Mouse (Mus musculus) forebrain, postnatal 0 days (tissue): Measurements from ENCODE around the gene Prcd. TPM values are rescaled to one million over a fixed set of nuclear protein-coding genes. Genes with fewer than 3 reads are reported as not detected.
"Not testable (repeated sequence)": the region's sequence is repeated elsewhere in the genome, so short reads cannot be mapped to it uniquely, and the experiment has no call there.

ENCODE experiments used
- ATAC-seq: fragments of 200-750 bp; cut with Nextera tagmentation; 2 replicates; pipeline ENCODE4 v1.8.0; 2017; ENCODE audit warnings: mild to moderate bottlenecking, moderate library complexity
- DNase-seq: peaks from one replicate; pipeline ENCODE4 v3.0.0-alpha.2; 2015
- H3K27ac ChIP-seq: fragments of 300-500 bp; sonication (generic); 2 replicates; pipeline ENCODE4 v1.5.1; 2014; ENCODE audit warnings: low read depth, mild to moderate bottlenecking, antibody characterized with exemption, low read length, moderate library complexity, mixed read lengths
- H3K27me3 ChIP-seq: fragments of 300-500 bp; sonication (generic); 2 replicates; pipeline ENCODE4 v1.6.1; 2014; ENCODE audit warnings: mild to moderate bottlenecking, low read length, mixed read lengths; ENCODE audit not compliant: insufficient read depth
- H3K36me3 ChIP-seq: fragments of 300-500 bp; sonication (generic); 2 replicates; pipeline ENCODE4 v1.6.1; 2014; ENCODE audit warnings: mild to moderate bottlenecking, moderate library complexity; ENCODE audit not compliant: insufficient read depth
- H3K4me1 ChIP-seq: fragments of 300-500 bp; sonication (generic); 2 replicates; pipeline ENCODE4 v1.6.1; 2014; ENCODE audit warnings: antibody characterized with exemption; ENCODE audit not compliant: insufficient read depth
- H3K4me2 ChIP-seq: fragments of 300-500 bp; sonication (generic); 2 replicates; pipeline ENCODE4 v1.6.1; 2014; ENCODE audit warnings: low read depth, mild to moderate bottlenecking, moderate library complexity
- H3K4me3 ChIP-seq: fragments of 300-500 bp; sonication (generic); 2 replicates; pipeline ENCODE4 v1.5.1; 2014; ENCODE audit warnings: low read depth, low read length, mixed read lengths
- H3K9ac ChIP-seq: fragments of 300-500 bp; sonication (generic); 2 replicates; pipeline ENCODE4 v1.6.1; 2014; ENCODE audit warnings: mild to moderate bottlenecking
- H3K9me3 ChIP-seq: fragments of 300-500 bp; sonication (generic); 2 replicates; pipeline ENCODE4 v1.6.1; 2016; ENCODE audit warnings: low read length
- CTCF ChIP-seq: sonication (generic); IDR thresholded peaks from 2 replicates; pipeline ENCODE4 v1.5.1; 2016; ENCODE audit warnings: antibody characterized with exemption, control low read depth, low read depth
- WGBS: fragments of 180-500 bp; shearing (Covaris S2); extraction: QIAGEN DNeasy Blood & Tissue Kit; methylation state at CpG from one replicate; pipeline ENCODE4 v1.1.7; 2014; 5-methylcytosine and 5-hydroxymethylcytosine counted together
- polyA plus RNA-seq: library from polyadenylated mRNA; unstranded; fragments of >200 nt; fragmentation: Nextera tagmentation; extraction: Ambion mirVana; gene quantifications from 2 replicates; pipeline ENCODE4 v1.2.1, GENCODE M21; 2015
- total RNA-seq: library from RNA; depleted of rRNA; stranded (reverse); fragments of >200 nt; gene quantifications from 2 replicates; pipeline ENCODE4 v1.2.3, GENCODE M21; 2014

The Prcd gene
- total and polyA plus RNA-seq, 2 experiments from 2014 or later: 3.3 to 3.4 TPM

DNA sequence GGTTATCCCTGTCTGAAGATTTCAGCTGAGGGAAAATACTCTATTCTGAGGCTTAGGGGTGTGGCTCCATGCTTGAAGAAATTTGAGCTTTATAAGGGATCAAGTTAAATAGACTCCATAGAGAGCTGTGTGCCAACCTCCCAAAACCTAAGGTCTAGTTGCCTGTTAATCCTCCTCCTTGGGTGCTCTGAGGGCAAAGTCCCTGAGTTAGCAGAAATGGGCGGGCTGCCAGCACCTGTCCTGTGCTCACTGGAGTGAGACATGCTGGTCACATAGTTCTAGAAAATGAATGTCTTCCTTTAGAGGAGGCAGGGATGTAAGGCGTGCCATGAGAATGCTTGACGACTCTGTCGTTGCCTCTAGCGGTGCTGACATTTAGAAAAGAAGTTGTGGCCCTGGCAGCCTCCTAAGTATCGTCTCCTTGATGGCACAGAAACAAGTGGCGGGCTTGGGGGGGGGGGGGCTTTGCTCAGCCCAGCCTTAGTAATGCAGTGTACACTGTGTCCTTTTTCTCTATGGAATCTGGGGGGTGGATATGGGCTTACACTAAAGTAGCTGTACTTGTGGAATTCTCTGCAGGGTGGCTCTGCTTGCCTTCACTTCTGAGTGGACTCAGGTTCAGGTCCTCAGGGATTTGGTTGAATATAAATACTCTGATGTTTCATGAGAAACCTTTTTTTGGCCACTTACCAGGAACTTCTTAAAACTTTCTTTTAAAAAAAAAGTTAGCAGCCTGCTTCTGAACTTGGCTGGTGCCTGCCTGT lies 21.5 kb downstream of the Prcd start:
- Histone ChIP-seq H3K9ac (no peak overlapping the region), H3K4me1 (peaks cover 14% of the 10 kb centered on the region; the same call in 1 of the 2 replicates), H3K4me2 (no peak overlapping the region), H3K27me3 (no peaks in the 10 kb centered on the region), H3K9me3 (no peaks in the 10 kb centered on the region), H3K4me3 (no peak overlapping the region), H3K27ac (no peak overlapping the region), H3K36me3 (peaks cover 46% of the 10 kb centered on the region)
- no peak for TF ChIP-seq CTCF
- no peak for DNase-seq
- no peak for ATAC-seq
- 52% methylated on average over 7 of the region's 7 CpGs for WGBS

- not testable (repeated sequence) for H3K9me3 ChIP-seq, H3K27me3 ChIP-seq, H3K4me3 ChIP-seq, H3K4me2 ChIP-seq, H3K9ac ChIP-seq, H3K27ac ChIP-seq, ATAC-seq, DNase-seq
- WGBS: 85% methylated on average over 6 of the region's 6 CpGs
- Histone ChIP-seq H3K4me1 (peaks cover 13% of the 10 kb centered on the region; the same call in 1 of the 2 replicates), H3K36me3 (peaks cover 46% of the 10 kb centered on the region)
These were observed 22.1 kb downstream of the Prcd start for GRCm38 (mm10) chr11:116675429-116675828.

GRCm38 (mm10) chr11:116676175-116676976 lies 23.0 kb downstream of the Prcd start:
- Histone ChIP-seq H3K4me2 (no peak overlapping the region), H3K4me3 (no peak overlapping the region), H3K9me3 (no peaks in the 10 kb centered on the region), H3K27me3 (no peaks in the 10 kb centered on the region), H3K27ac (no peak overlapping the region), H3K4me1 (peaks cover 8% of the 10 kb centered on the region; the same call in 1 of the 2 replicates), H3K36me3 (peaks cover 46% of the 10 kb centered on the region), H3K9ac (no peak overlapping the region)
- WGBS: 91% methylated on average over 14 of the region's 14 CpGs
- no peak for TF ChIP-seq CTCF
- no peak for ATAC-seq
- no peak for DNase-seq

- Histone ChIP-seq H3K4me2 (no peak overlapping the region), H3K27ac (no peak overlapping the region), H3K9me3 (no peaks in the 10 kb centered on the region), H3K4me1 (peaks cover 4% of the 10 kb centered on the region; the same call in 1 of the 2 replicates), H3K4me3 (no peak overlapping the region), H3K36me3 (peaks cover 53% of the 10 kb centered on the region), H3K27me3 (no peaks in the 10 kb centered on the region), H3K9ac (no peak overlapping the region)
- no peak for DNase-seq
- ATAC-seq: no peak
- 86% methylated on average over 8 of the region's 8 CpGs for WGBS
- TF ChIP-seq CTCF: no peak
These were observed 24.5 kb downstream of the Prcd start for GRCm38 (mm10) chr11:116677711-116678441.

- H3K27ac ChIP-seq: no peak overlapping the region
- H3K36me3 ChIP-seq: peaks cover 49% of the 10 kb centered on the region
- H3K4me1 ChIP-seq: no peaks in the 10 kb centered on the region
- 90% methylated on average over 6 of the region's 6 CpGs for WGBS
- TF ChIP-seq CTCF: no peak
- no peaks in the 10 kb centered on the region for H3K9me3 ChIP-seq
- no peak overlapping the region for H3K4me2 ChIP-seq
- no peaks in the 10 kb centered on the region for H3K27me3 ChIP-seq
- ATAC-seq (no peak), DNase-seq (no peak)
- no peak overlapping the region for H3K9ac ChIP-seq
- H3K4me3 ChIP-seq: no peak overlapping the region
These were observed 25.8 kb downstream of the Prcd start for GRCm38 (mm10) chr11:116679148-116679547.

DNA sequence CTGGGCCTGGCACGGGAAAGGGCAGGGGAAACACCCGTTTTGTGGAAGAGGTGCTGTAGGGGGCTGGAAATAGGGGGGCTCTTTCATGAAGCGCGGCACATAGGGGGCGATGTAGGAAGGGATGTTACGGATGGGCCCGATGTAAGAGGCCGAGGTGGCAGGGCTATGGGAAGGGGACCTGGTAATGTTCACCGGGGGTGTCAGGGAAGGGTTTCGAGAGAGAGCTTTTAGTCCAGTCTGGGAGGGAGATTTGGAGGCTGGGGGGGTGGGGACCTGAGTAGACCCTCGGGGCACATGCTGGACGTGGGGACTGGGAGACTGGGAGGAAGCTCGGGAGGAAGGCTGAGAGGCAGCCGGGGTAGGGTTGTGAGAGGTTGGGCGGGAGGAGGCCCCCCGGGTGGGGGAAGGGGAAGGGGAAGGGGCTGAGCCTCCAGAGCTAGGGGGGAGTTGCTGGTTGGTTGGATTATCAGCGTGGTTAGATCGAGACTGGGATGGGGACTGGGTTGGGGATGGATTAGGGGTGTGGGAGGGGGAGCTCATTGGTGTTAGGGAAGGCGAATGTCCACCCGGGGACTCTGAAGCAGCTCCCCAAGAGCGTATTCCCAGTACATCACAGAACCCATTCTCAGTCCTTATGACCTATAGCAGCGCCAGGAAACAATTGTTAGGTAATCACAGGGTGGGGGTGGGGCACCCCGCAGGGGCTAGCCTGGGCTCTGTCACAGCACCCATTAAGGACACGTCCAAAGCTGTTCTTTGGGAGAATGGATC lies 27.2 kb downstream of the Prcd start:
- DNase-seq (no peak), ATAC-seq (no peak)
- Histone ChIP-seq H3K4me1 (no peaks in the 10 kb centered on the region), H3K9ac (no peak overlapping the region), H3K36me3 (peaks cover 36% of the 10 kb centered on the region), H3K27me3 (no peaks in the 10 kb centered on the region), H3K4me2 (no peak overlapping the region), H3K9me3 (no peaks in the 10 kb centered on the region), H3K4me3 (no peak overlapping the region), H3K27ac (no peak overlapping the region)
- 76% methylated on average over 24 of the region's 24 CpGs for WGBS
- TF ChIP-seq CTCF: no peak
